Mouse (Mus musculus): ENCODE measurements around the gene Foxn3. TPM values are rescaled to one million over a fixed set of nuclear protein-coding genes. Genes with fewer than 3 reads are reported as not detected.

The Foxn3 gene
- polyA plus RNA-seq, 1 experiment, result 5.8 TPM

GRCm38 (mm10) chr12:99399575-99399974, 163.8 kb downstream of the Foxn3 start:
- Histone ChIP-seq H3K79me2 (ENCODE audit: control insufficient read depth, insufficient read depth) (no peaks in the 10 kb centered on the region), H3K27me3 (ENCODE audit: control insufficient read depth, insufficient read depth, insufficient read length) (no peaks in the 10 kb centered on the region), H3K4me2 (ENCODE audit: low read depth) (no peak overlapping the region), H3ac (ENCODE audit: control insufficient read depth, insufficient read length) (no peak overlapping the region), H3K4me3 (no peak overlapping the region), H3K36me3 (ENCODE audit: control insufficient read depth, insufficient read depth) (no peaks in the 10 kb centered on the region)
- no peak for TF ChIP-seq TCF12 (IDR thresholded peaks at IDR 0.05; ENCODE audit: insufficient read depth, poor library complexity, severe bottlenecking)
- TF ChIP-seq TCF3 (IDR thresholded peaks at IDR 0.05; ENCODE audit: insufficient read length, low read depth), result no peak
- TF ChIP-seq E2F4 (IDR thresholded peaks at IDR 0.05; ENCODE audit: insufficient read depth), result no peak
- no peak for TF ChIP-seq POLR2AphosphoS2 (IDR thresholded peaks at IDR 0.05; ENCODE audit: insufficient read length, low read depth)
- TF ChIP-seq MYOD1 (IDR thresholded peaks at IDR 0.05; ENCODE audit: control insufficient read depth in 1 of 3, insufficient read length in 2 of 3, low read depth in 2 of 3), result no peak
- TF ChIP-seq MYOG (IDR thresholded peaks at IDR 0.05; ENCODE audit: control insufficient read depth in 1 of 3, insufficient read depth in 1 of 3, insufficient read length in 2 of 3, low read depth in 2 of 3), result no peak
- TF ChIP-seq SRF (IDR thresholded peaks at IDR 0.05; ENCODE audit: control insufficient read depth, insufficient read length, low read depth), result no peak
- TF ChIP-seq MAX (IDR thresholded peaks at IDR 0.05; ENCODE audit: low read depth), result no peak
- no peak for TF ChIP-seq CEBPB (IDR thresholded peaks at IDR 0.05; ENCODE audit: insufficient read depth, poor library complexity, severe bottlenecking)
- no peak for TF ChIP-seq USF1 (IDR thresholded peaks at IDR 0.05; ENCODE audit: low read depth)
- no peak for TF ChIP-seq POLR2A (IDR thresholded peaks at IDR 0.05; ENCODE audit: insufficient read length, low read depth)
- no peak for TF ChIP-seq REST (IDR thresholded peaks at IDR 0.05; ENCODE audit: insufficient read depth, insufficient read length)

DNA sequence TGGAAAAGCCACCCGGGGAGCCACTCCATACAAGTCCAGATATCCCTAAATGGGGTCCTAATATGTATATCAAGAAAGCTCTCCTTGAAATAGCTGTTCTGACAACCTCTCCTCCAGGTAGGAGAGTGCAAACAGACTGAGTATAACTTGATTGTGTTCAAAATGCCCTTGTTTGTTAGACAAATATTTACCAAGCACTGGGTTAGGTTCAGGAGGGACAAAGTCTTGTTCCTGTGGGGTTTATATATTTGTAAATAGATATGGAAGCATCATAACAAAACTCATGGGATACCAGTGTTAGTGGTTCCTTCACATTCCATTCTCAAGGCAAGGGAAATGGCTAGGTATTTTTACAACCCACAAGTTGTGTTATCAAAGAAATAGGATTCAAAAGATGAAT, 166.9 kb downstream of the Foxn3 start:
- H3K36me3 ChIP-seq (ENCODE audit: control insufficient read depth, insufficient read depth), result no peaks in the 10 kb centered on the region
- H3K79me2 ChIP-seq (ENCODE audit: control insufficient read depth, insufficient read depth), result peaks cover under 1% of the 10 kb centered on the region
- no peak overlapping the region for H3ac ChIP-seq (ENCODE audit: control insufficient read depth, insufficient read length)
- TF ChIP-seq MYOG (IDR thresholded peaks at IDR 0.05; ENCODE audit: control insufficient read depth in 1 of 3, insufficient read depth in 1 of 3, insufficient read length in 2 of 3, low read depth in 2 of 3) (no peak), MAX (IDR thresholded peaks at IDR 0.05; ENCODE audit: low read depth) (no peak), E2F4 (IDR thresholded peaks at IDR 0.05; ENCODE audit: insufficient read depth) (no peak), POLR2A (IDR thresholded peaks at IDR 0.05; ENCODE audit: insufficient read length, low read depth) (no peak), CEBPB (IDR thresholded peaks at IDR 0.05; ENCODE audit: insufficient read depth, poor library complexity, severe bottlenecking) (no peak), SRF (IDR thresholded peaks at IDR 0.05; ENCODE audit: control insufficient read depth, insufficient read length, low read depth) (no peak)
- H3K4me3 ChIP-seq, result no peak overlapping the region
- no peaks in the 10 kb centered on the region for H3K27me3 ChIP-seq (ENCODE audit: control insufficient read depth, insufficient read depth, insufficient read length)
- no peak overlapping the region for H3K4me2 ChIP-seq (ENCODE audit: low read depth)

DNA sequence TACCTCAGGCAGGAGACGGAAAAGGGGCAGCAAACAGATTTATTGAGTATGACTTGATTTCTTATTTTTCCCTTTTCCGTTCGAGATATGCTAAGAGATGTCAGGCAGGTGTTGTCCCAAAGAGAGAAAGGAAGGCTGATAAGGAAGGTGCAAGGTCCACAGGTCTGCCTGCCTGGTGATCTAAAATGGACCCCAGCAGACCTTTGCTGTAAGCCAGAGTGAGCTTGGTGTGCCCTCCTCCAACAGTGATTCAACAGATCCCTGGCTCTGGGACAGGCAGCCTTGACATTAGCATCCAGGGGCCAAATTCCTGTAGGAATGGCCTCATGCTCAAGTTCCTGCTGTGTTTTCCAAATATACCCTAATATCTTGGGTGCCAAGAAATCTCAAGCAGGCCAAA, 168.3 kb downstream of the Foxn3 start:
- Histone ChIP-seq H3K27me3 (ENCODE audit: control insufficient read depth, insufficient read depth, insufficient read length) (no peaks in the 10 kb centered on the region), H3K79me2 (ENCODE audit: control insufficient read depth, insufficient read depth) (peaks cover 12% of the 10 kb centered on the region), H3K4me3 (no peak overlapping the region), H3ac (ENCODE audit: control insufficient read depth, insufficient read length) (no peak overlapping the region), H3K4me2 (ENCODE audit: low read depth) (no peak overlapping the region), H3K36me3 (ENCODE audit: control insufficient read depth, insufficient read depth) (no peaks in the 10 kb centered on the region)
- TF ChIP-seq CEBPB (IDR thresholded peaks at IDR 0.05; ENCODE audit: insufficient read depth, poor library complexity, severe bottlenecking) (no peak), MAX (IDR thresholded peaks at IDR 0.05; ENCODE audit: low read depth) (no peak), SRF (IDR thresholded peaks at IDR 0.05; ENCODE audit: control insufficient read depth, insufficient read length, low read depth) (no peak), E2F4 (IDR thresholded peaks at IDR 0.05; ENCODE audit: insufficient read depth) (no peak)

GRCm38 (mm10) chr12:99394676-99395075, 168.7 kb downstream of the Foxn3 start:
- Histone ChIP-seq H3K27me3 (ENCODE audit: control insufficient read depth, insufficient read depth, insufficient read length) (no peaks in the 10 kb centered on the region), H3ac (ENCODE audit: control insufficient read depth, insufficient read length) (no peak overlapping the region), H3K4me2 (ENCODE audit: low read depth) (no peak overlapping the region), H3K79me2 (ENCODE audit: control insufficient read depth, insufficient read depth) (peaks cover 12% of the 10 kb centered on the region), H3K36me3 (ENCODE audit: control insufficient read depth, insufficient read depth) (no peaks in the 10 kb centered on the region), H3K4me3 (no peak overlapping the region)
- no peak for TF ChIP-seq USF1 (IDR thresholded peaks at IDR 0.05; ENCODE audit: low read depth)
- TF ChIP-seq MAX (IDR thresholded peaks at IDR 0.05; ENCODE audit: low read depth), result no peak
- no peak for TF ChIP-seq SRF (IDR thresholded peaks at IDR 0.05; ENCODE audit: control insufficient read depth, insufficient read length, low read depth)
- no peak for TF ChIP-seq TCF3 (IDR thresholded peaks at IDR 0.05; ENCODE audit: insufficient read length, low read depth)
- no peak for TF ChIP-seq POLR2AphosphoS2 (IDR thresholded peaks at IDR 0.05; ENCODE audit: insufficient read length, low read depth)
- TF ChIP-seq REST (IDR thresholded peaks at IDR 0.05; ENCODE audit: insufficient read depth, insufficient read length), result no peak
- no peak for TF ChIP-seq CEBPB (IDR thresholded peaks at IDR 0.05; ENCODE audit: insufficient read depth, poor library complexity, severe bottlenecking)
- TF ChIP-seq TCF12 (IDR thresholded peaks at IDR 0.05; ENCODE audit: insufficient read depth, poor library complexity, severe bottlenecking), result no peak
- no peak for TF ChIP-seq MYOD1 (IDR thresholded peaks at IDR 0.05; ENCODE audit: control insufficient read depth in 1 of 3, insufficient read length in 2 of 3, low read depth in 2 of 3)
- no peak for TF ChIP-seq E2F4 (IDR thresholded peaks at IDR 0.05; ENCODE audit: insufficient read depth)
- TF ChIP-seq MYOG (IDR thresholded peaks at IDR 0.05; ENCODE audit: control insufficient read depth in 1 of 3, insufficient read depth in 1 of 3, insufficient read length in 2 of 3, low read depth in 2 of 3), result no peak
- TF ChIP-seq POLR2A (IDR thresholded peaks at IDR 0.05; ENCODE audit: insufficient read length, low read depth), result no peak

GRCm38 (mm10) chr12:99393867-99394630, 169.3 kb downstream of the Foxn3 start:
- no peak for TF ChIP-seq SRF (IDR thresholded peaks at IDR 0.05; ENCODE audit: control insufficient read depth, insufficient read length, low read depth)
- no peak for TF ChIP-seq CEBPB (IDR thresholded peaks at IDR 0.05; ENCODE audit: insufficient read depth, poor library complexity, severe bottlenecking)
- TF ChIP-seq POLR2A (IDR thresholded peaks at IDR 0.05; ENCODE audit: insufficient read length, low read depth), result no peak
- TF ChIP-seq TCF12 (IDR thresholded peaks at IDR 0.05; ENCODE audit: insufficient read depth, poor library complexity, severe bottlenecking), result no peak
- no peak for TF ChIP-seq MYOD1 (IDR thresholded peaks at IDR 0.05; ENCODE audit: control insufficient read depth in 1 of 3, insufficient read length in 2 of 3, low read depth in 2 of 3)
- no peak for TF ChIP-seq REST (IDR thresholded peaks at IDR 0.05; ENCODE audit: insufficient read depth, insufficient read length)
- TF ChIP-seq E2F4 (IDR thresholded peaks at IDR 0.05; ENCODE audit: insufficient read depth), result no peak
- no peak for TF ChIP-seq MYOG (IDR thresholded peaks at IDR 0.05; ENCODE audit: control insufficient read depth in 1 of 3, insufficient read depth in 1 of 3, insufficient read length in 2 of 3, low read depth in 2 of 3)
- no peak for TF ChIP-seq TCF3 (IDR thresholded peaks at IDR 0.05; ENCODE audit: insufficient read length, low read depth)
- no peak for TF ChIP-seq MAX (IDR thresholded peaks at IDR 0.05; ENCODE audit: low read depth)
- no peak for TF ChIP-seq POLR2AphosphoS2 (IDR thresholded peaks at IDR 0.05; ENCODE audit: insufficient read length, low read depth)
- no peak for TF ChIP-seq USF1 (IDR thresholded peaks at IDR 0.05; ENCODE audit: low read depth)
- H3K79me2 ChIP-seq (ENCODE audit: control insufficient read depth, insufficient read depth), result peaks cover 12% of the 10 kb centered on the region
- peak overlapping the region; percentile 56 for H3K4me3 ChIP-seq
- H3K27me3 ChIP-seq (ENCODE audit: control insufficient read depth, insufficient read depth, insufficient read length), result no peaks in the 10 kb centered on the region
- peak overlapping the region; percentile 89 for H3K4me2 ChIP-seq (ENCODE audit: low read depth)
- H3ac ChIP-seq (ENCODE audit: control insufficient read depth, insufficient read length), result no peak overlapping the region
- no peaks in the 10 kb centered on the region for H3K36me3 ChIP-seq (ENCODE audit: control insufficient read depth, insufficient read depth)

Data from myocyte (in vitro differentiated cells).